Mouse (Mus musculus): ENCODE data around the gene 2410141K09Rik. TPM values are rescaled to one million over a fixed set of nuclear protein-coding genes. Genes with fewer than 3 reads are reported as not detected.
"Not testable (repeated sequence)": the region's sequence is repeated elsewhere in the genome, so short reads cannot be mapped to it uniquely, and the experiment has no call there.

The 2410141K09Rik gene
- polyA plus RNA-seq (2012; ENCODE audit: insufficient read depth, insufficient read length, missing spikeins), result not detected in 2 replicates

- H3K27ac ChIP-seq (ENCODE audit: insufficient read depth, low read depth, low read length); H3K4me1 ChIP-seq (ENCODE audit: control insufficient read depth, insufficient read depth, low read length); H3K4me3 ChIP-seq (ENCODE audit: insufficient read depth, low read length): not testable (repeated sequence)
Measured at GRCm38 (mm10) chr13:66441018-66441417, at the start of gene 2410141K09Rik. Gene 2410141K09Rik (minus strand): TSS chr13:66441118.

- not testable (repeated sequence) for H3K27ac ChIP-seq (ENCODE audit: insufficient read depth, low read depth, low read length); H3K4me3 ChIP-seq (ENCODE audit: insufficient read depth, low read length); H3K4me1 ChIP-seq (ENCODE audit: control insufficient read depth, insufficient read depth, low read length)
Measured at GRCm38 (mm10) chr13:66426858-66427257, 14.1 kb downstream of the 2410141K09Rik start.

GRCm38 (mm10) chr13:66414962-66415361 is 26.0 kb downstream of the 2410141K09Rik start:
- not testable (repeated sequence) for H3K4me3 ChIP-seq (ENCODE audit: insufficient read depth, low read length)

More at GRCm38 (mm10) chr13:66414962-66415361, 26.0 kb downstream of the 2410141K09Rik start:
- H3K27ac ChIP-seq (ENCODE audit: insufficient read depth, low read depth, low read length); H3K4me1 ChIP-seq (ENCODE audit: control insufficient read depth, insufficient read depth, low read length): not testable (repeated sequence)

Other genes starting within 250 kb of the 2410141K09Rik start
- gene Gm10772, start 213.5 kb downstream of the 2410141K09Rik start, polyA plus RNA-seq (2012; ENCODE audit: insufficient read depth, insufficient read length, missing spikeins), result not detected in 2 replicates

All from bone marrow macrophage, adult 2 months (primary cell).